Mouse (Mus musculus) liver (tissue): Measurements from ENCODE around the gene Ccdc92b.

Source experiments
- DNase-seq: peaks from one replicate; pipeline ENCODE4 v3.0.0-alpha.2; 2020; ENCODE audit warnings: mixed read lengths

Gene Ccdc92b

DNA sequence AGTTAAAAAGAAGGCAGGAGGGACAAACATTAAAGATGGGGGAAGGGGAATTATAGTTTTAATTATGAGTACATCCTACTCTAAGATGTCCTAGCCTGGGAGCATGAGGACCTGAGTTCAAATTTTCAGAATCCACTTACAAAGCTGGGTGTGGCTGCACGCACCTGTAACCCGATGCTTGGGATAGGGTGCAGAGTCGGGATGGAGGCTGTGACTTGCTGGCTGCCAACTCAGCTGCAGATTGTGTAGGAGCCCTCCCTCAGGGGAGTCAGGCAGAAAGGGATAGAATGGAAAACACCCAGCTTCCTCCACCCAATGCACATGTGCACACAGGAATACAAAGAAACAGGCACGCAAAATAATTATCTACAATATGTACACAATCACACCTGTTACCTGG lies 6.0 kb upstream of the Ccdc92b start:
- DNase-seq = no peak

GRCm38 (mm10) chr11:74615571-74615970 lies 3.8 kb upstream of the Ccdc92b start:
- no peak for DNase-seq

DNA sequence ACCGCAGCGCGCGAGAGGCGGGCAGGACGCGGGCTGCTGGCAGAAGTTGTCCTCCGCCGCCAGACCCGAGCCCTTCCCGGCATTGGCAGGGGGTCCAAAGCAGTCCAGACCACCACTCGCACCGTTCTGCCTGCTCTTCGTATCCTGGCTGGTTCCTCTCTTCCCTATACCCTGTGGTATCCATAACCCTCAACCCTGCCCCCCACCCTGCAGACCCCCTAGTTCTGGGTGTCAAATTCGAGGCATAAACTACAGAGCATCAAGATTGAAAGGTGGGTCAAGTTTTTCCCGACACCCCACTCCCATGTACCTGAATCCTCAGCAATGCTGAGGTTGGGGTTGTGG lies 523 bp downstream of the Ccdc92b start:
- no peak for DNase-seq

DNA sequence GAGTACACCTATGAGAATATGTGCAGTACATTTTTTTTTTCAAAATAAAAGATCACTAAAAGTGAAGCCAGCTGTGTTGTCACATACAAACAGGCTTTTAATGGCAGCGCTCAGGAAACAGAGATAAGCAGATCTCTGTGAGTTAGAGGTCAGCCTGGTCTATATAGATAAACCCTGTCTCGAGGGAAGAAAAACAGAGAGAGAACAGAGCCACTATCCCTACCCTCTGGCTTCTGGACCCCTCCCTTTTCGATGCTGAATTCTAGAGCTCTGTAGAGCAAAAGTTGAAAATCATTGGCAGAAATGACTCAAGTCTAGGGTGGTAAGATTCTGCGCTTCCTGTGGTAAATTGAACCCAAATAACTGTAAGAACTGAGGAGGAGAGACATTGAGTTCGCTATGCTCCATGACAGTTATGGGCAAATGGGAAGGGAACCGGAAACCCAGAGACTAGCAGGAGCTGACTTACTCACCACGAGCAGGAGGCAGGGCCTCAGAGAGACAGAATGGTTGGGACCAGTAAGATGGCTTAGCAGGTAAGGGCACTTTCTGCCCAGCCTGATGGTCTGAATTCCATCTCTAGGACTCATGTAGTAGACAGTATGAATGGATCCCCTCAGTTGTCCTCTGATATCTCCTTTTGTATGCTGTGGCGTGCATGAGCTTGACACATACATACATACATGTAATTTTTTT lies 2.7 kb downstream of the Ccdc92b start:
- peak; percentile 58 for DNase-seq

DNA sequence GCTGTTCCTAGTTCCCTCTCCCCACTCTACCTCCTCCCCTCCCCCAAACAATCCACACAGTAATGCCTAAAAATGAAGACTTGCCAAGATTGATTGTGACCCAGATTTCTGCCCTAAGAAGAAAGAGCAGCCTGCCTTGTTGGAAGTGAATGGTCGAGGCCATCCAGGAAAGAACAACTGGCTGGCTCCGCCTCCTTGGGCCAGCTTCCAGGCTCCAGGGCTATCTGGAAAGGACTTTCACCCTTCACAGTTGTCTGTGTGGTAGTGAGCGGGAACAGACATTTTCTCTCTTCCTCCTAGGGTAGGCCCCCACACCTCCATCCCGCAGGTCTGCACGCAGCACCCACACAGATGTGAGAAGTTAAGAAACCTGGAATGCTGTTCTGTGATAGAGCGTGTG lies 4.3 kb downstream of the Ccdc92b start:
- DNase-seq = peak; percentile 43

- no peak for DNase-seq
Observed at GRCm38 (mm10) chr11:74625333-74625732, 5.9 kb downstream of the Ccdc92b start.

DNA sequence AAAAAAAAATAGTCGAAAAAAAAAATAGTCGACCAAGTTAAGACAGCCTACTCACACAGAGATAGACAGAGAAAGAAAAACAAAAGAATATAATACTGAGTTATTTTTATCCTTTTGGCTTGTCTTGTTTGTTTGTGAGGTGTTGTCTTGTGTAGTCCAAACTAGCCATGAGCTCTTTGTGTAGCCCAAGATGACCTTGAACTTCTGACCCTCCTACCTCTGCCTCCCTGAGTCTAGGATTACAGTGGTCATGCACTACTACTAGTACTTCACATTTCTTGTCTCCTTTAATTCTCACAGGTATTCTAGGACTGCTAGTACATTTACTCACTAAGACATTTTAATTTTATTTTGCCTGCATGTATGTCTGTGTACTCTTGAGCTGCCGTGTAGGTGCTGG lies 8.1 kb downstream of the Ccdc92b start:
- DNase-seq = no peak

DNA sequence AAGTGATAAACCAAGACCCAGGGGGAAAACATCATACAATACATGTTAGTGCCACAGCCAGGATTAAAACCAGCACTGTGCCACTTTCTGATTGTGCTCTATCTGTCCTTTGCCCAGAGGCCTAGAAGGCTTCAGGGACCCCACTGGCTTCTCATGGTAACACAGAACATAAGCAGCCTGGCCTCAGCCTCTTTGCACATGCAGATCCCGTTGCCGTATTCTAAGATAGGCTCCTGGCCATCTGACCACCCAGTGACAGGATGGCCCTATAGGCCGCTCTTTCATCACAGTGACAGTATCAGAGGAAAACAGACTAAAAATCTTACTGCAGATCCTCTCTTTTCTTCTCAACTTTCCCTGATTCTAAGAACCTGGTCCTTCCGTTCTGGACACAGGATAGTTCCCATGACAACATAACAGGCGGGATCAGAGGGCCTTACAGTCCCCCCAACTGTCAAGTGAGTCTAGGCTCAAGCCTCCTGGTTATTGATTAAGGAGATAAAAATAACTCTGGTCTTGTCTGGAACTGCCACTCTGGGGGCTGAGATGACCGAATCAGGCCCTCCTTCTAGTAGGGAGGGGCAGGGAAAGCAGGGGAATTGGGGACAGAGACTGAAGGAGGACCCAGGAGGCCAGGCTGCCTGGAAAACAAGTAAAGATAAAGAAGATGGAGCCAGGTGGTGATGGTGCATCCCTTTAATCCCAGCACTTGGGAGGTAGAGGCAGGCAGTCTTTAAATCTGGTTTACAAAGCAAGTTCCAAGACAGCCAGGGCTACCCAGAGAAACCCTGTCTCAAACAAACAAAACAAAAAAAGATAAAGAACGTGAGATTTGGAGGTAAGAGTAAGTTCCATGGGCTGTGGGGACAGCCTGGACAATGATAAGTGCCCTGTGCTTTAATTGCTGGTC lies 12.7 kb downstream of the Ccdc92b start:
- DNase-seq = no peak

DNA sequence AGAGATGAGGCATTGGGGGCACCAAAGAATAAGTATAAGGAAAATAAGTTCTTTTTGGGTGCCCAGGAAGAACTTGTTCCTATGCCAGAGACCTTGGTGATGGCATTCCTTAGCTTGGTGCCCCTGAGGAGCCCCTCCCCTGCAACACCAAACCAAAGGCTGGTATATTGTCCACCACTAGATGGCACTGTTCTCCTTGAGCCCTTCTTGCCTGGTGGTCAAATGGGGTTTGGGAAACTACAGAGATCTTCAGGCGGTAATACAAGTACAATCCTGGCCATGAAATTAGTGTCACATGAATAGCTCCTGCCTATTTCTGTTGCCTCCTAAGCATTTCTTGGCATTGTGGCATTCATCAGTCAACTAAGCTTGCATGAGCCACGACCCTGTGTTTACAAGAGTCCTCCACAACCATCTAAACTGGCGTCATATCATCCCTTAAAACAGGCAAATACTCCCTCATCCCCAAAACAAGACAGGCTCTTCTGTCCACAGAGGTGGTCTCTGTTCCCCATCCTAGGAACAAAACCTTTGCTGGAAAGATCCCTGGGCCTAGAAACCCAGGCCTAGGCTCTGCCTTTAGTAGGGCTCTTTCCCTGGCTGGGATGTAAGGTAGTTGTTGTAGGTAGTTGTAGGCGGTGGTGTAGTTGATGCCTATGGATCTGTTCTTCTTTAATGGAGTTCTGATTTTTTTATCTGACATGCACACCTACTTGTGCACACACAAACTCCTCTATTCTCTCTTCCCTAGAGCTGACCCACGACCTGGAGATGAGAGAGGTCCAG lies 15.3 kb downstream of the Ccdc92b start:
- peak; percentile 53 for DNase-seq

GRCm38 (mm10) chr11:74637486-74637885 lies 18.1 kb downstream of the Ccdc92b start:
- DNase-seq = no peak

DNA sequence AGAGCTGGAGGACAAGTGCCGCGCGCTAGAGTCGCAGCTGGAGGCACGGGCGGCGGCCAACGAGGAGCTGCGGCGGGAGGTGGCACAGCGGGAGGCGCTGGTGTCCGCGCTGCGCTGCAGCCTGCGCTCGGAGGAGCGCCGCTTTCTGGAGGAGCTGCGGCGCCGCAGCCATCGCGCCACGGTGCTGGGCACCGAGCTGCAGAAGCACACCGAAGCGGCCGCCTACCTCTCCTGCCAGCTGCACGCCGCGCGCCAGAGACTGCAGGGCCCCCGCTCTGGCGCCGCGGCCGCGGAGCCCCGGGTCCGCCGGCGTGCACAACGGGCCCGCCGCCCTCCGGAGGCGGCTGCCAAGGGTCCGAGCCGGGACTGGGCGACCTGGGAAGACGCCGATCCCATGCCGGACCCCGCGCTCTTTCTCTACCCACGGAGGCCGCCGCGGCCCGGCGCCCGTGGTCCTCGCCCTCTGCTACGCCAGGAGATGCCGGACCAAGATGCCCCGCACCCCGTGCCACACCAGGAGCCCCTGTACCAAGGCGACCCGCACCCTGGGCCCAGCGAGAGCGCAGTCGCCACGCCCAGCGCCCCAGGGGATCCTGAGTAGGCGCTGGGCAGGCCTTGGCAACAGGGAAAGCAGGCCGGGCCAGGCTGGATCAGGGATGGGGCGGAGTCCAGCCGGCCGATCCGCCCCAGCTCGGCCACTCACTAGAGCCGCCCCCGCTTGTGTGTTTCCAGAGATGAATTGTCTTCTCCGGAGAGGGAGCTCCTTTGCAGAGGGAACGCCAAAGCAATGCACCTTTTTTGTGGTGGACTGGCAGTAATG lies 18.8 kb downstream of the Ccdc92b start:
- peak; percentile 71 for DNase-seq

DNA sequence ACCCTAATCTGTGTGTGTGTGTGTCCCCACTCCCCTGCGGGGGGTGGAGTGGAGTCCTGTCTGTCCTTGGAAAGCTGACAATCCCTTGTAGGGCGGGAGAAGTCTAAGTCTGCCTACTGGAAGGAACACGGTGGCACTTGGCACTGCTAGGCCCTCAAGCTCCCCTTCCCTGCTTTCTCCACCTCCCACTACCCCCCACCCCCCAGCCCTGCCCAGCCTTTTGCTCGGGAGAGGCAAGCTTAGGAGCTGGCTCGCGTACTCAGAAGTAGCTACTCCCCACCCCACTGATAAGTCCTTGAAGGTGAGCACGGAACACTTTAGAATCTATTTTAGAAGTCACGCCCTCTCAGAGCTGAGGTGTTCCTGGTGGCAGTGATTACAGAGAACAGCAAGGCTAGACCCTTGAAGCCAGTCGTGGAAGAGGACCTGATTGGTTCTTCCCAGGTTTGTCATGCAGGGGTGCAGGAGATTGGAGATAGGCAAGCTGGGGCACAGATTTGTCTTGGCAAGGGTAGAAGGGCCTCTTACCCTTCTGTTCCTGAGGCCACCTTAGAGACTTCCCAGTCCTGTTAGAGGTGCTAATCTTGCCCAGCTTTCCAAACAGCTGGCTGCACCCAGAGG lies 19.5 kb downstream of the Ccdc92b start:
- no peak for DNase-seq

DNA sequence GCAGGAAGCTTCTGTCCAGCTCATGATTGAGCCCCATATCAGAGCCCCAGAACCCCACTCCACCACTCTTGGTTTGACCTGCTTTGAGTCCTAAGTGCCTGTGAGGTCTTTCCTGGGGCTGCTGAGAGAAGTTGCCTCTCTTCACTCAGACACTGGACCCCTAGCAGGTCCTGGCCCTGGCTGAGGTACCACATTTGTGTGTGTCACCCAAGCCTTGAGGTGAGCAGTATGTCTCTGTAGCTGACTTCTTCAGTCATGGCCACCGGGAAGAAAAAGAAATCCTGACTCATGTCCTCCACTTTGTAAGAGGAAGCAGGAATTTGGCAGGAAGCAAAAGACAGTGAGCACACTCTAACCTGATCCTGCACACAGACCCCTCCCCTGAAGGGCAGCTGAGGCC lies 20.2 kb downstream of the Ccdc92b start:
- no peak for DNase-seq

DNA sequence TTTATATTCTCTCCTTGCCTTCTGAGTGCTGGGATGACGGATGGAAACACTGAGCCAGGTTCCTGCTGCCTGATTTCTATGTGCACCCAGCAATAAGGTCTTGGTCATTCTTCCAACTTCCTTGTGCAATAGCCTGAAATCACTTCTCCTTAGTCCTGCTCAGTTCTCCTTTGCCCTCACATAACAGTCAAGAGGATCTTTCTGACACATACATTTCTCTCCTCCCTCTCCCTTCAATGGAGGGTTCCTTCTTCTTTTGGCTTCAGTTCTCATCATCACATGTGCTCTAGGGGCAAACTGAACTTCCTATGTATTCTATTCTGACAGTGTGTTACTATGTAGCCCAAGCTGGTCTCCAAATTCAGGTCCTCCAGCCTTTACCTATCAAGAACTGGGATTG lies 28.6 kb downstream of the Ccdc92b start:
- no peak for DNase-seq

GRCm38 (mm10) chr11:74648676-74649075 lies 29.3 kb downstream of the Ccdc92b start:
- no peak for DNase-seq

- DNase-seq = peak; percentile 94
Observed at GRCm38 (mm10) chr11:74649095-74649646, 29.8 kb downstream of the Ccdc92b start, which contains the start of gene Cluh. Gene Cluh (plus strand): TSS chr11:74649495.

DNA sequence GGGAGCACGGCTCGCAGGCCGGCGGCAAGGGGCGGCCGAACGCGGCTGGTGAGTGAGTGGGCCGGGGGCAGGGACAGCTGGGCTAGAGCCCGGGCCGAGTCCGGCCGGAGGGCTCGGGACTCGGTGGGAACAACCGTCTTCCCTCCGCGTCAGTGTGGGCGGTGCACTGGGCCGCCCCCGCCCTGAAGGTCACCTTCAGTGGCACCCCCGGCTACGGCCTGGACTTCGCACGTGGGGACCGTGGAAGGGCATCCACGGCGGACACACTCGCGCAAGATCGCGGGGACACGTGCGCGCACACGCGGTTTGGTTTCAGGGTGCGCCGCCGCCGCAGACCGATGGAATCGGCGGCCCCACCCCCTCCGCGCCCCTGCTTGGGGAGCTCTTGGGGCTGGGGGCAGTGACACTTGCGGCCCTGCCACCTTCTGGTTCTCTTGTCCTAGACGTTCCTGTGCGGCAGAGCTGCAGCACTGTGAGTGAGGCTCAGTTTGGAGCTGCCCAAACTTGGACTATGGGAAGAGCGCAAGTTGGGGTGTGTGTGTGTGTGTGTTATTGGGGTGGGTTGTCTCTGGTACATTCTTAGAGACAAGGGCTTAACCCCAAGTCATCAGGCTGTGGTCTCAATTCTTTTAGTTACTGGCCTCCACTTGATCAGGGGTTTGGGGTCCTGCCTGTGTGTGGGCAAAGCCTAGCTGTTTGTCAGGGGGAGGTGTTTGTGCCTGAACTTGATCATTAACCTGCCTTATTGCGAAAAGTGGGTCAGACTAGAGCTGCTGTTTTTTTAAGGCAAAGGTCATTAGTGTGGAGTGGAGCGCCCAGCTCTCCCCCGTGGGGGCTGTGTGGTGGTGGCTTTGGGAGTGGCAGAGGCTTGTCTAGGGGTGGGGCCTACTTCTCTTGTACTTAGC lies 30.5 kb downstream of the Ccdc92b start:
- DNase-seq = peak; percentile 65

DNA sequence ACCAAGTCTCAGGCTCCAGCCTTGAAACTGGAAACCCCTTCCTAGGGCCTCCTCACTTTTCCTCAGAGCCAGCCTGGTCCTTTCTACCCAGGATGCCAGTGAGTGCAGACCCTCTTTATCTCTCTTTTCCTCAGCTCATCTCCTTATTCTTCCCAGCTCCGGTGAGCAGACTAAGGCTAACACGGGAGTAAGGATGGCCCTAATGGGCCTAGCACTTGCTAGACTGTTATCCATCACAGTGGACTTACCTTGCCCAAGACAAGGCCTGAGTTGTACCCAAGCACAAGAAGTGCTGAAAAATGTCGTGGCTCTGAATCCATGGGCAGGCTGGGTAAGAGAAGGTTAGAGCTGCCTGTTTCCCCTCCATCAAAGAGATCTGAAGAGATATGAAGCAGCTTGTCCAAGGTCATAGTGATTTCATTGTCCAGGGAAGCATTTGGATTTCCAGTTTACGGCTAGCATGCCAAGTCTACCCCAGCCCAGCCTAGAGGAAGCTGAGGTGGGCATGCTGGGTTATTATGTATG lies 31.2 kb downstream of the Ccdc92b start:
- DNase-seq = no peak

GRCm38 (mm10) chr11:74652791-74653191 lies 33.4 kb downstream of the Ccdc92b start:
- no peak for DNase-seq

DNA sequence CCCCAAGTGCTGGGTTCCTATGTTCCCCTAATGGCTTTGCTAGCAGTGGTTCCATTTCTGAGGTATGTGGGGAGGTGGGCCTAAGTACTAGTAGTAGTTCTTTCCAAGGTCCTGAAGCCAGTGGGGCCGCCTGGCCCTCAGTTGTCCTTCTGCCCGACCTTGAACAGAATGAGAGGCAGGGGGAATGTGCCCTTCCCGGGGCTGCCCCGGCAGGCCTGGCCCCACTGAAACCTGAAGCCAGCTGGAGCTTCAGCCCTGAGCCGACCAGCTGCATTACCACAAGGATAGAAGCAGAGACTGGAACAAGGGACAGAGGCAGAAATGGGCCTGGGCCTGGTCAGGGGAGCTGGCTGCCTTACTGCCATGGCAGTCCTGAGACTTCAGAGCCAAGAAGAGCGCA lies 34.0 kb downstream of the Ccdc92b start:
- DNase-seq = no peak
